Mouse (Mus musculus): ENCODE measurements around the gene Adamts14. TPM values are rescaled to one million over a fixed set of nuclear protein-coding genes. Genes with fewer than 3 reads are reported as not detected.

The Adamts14 gene
- polyA plus RNA-seq, 1 experiment from 2014 or later, result 1.3 TPM

GRCm38 (mm10) chr10:61249951-61250350 is 23.3 kb downstream of the Adamts14 start:
- ATAC-seq (ENCODE audit: extremely low read depth, insufficient number of reproducible peaks, low FRiP score, low TSS enrichment), result no peak
- WGBS, result 59% methylated on average over 2 of the region's 2 CpGs

GRCm38 (mm10) chr10:61248596-61249114 is 24.6 kb downstream of the Adamts14 start:
- Histone ChIP-seq H3K9me3 (peaks cover 3% of the 10 kb centered on the region; the same call in 1 of the 2 replicates), H3K4me2 (no peak overlapping the region), H3K27ac (replicated peaks) (no peak overlapping the region), H3K4me1 (no peaks in the 10 kb centered on the region), H3K27me3 (replicated peaks) (no peaks in the 10 kb centered on the region), H3K9ac (no peak overlapping the region), H3K4me3 (no peak overlapping the region), H3K36me3 (no peaks in the 10 kb centered on the region)
- no peak for ATAC-seq (ENCODE audit: extremely low read depth, insufficient number of reproducible peaks, low FRiP score, low TSS enrichment)
- WGBS, result 57% methylated on average over 13 of the region's 13 CpGs

More at GRCm38 (mm10) chr10:61249951-61250350, 23.3 kb downstream of the Adamts14 start:
- Histone ChIP-seq H3K36me3 (no peaks in the 10 kb centered on the region), H3K4me1 (no peaks in the 10 kb centered on the region), H3K4me2 (no peak overlapping the region), H3K27me3 (replicated peaks) (no peaks in the 10 kb centered on the region), H3K9me3 (peaks cover 4% of the 10 kb centered on the region; the same call in 1 of the 2 replicates), H3K9ac (no peak overlapping the region), H3K4me3 (no peak overlapping the region), H3K27ac (replicated peaks) (no peak overlapping the region)

DNA sequence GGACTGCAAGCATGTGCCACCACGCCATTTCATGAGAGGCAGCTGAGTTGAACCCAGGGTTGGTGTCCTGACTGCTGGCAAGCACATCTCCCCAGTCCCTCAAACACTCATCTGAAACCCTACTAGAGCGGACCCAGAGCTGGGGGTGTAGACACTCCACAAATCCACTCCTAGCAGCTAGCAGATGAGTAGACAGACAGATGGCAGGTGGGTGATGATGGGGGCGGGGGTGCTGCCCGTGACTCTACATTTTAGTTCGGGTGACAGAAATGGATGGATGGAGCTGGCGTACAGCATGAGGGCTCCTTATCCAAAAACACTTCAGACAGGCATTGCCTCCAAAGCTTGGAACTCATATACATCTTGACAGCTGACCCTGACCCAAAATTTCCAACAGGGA is 26.9 kb downstream of the Adamts14 start:
- Histone ChIP-seq H3K9me3 (no peaks in the 10 kb centered on the region), H3K36me3 (no peaks in the 10 kb centered on the region), H3K27me3 (replicated peaks) (no peaks in the 10 kb centered on the region), H3K4me2 (no peak overlapping the region), H3K9ac (no peak overlapping the region), H3K4me1 (peaks cover 8% of the 10 kb centered on the region), H3K27ac (replicated peaks) (no peak overlapping the region), H3K4me3 (no peak overlapping the region)
- no peak for ATAC-seq (ENCODE audit: extremely low read depth, insufficient number of reproducible peaks, low FRiP score, low TSS enrichment)
- 68% methylated on average over 6 of the region's 6 CpGs for WGBS

DNA sequence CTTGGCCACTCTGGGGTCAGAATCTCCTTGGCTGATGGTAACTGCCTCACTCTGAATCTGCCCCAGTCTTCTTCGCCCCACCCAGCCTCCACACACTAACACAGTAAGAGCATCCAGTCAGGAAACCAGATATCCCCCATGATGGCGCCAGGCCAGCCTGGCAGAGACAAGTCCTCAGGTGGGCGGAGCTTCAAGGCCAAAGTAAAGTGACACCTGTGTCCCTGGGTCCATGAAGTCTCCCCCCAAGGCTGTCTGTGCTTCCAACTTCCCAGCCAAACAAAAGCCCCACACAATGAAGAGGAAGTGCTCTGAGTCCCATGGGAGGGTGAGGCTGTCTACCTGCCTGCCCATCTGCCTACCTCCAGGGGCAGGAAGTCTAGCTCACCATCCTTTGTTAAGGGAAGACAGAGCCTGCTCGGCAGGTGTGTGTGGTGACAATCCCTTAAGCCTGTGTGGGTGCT is 31.2 kb downstream of the Adamts14 start:
- H3K9ac ChIP-seq, result no peak overlapping the region
- H3K27ac ChIP-seq (replicated peaks), result no peak overlapping the region
- H3K36me3 ChIP-seq, result no peaks in the 10 kb centered on the region
- no peak for ATAC-seq (ENCODE audit: extremely low read depth, insufficient number of reproducible peaks, low FRiP score, low TSS enrichment)
- no peaks in the 10 kb centered on the region for H3K27me3 ChIP-seq (replicated peaks)
- 58% methylated on average over 4 of the region's 4 CpGs for WGBS
- H3K4me3 ChIP-seq, result no peak overlapping the region
- H3K4me2 ChIP-seq, result no peak overlapping the region
- peaks cover 22% of the 10 kb centered on the region for H3K4me1 ChIP-seq
- 0 out of 2 replicates have a peak, but pooled peaks cover 3% of the 10 kb centered on the region for H3K9me3 ChIP-seq

GRCm38 (mm10) chr10:61240108-61240920 is 32.9 kb downstream of the Adamts14 start:
- Histone ChIP-seq H3K4me2 (no peak overlapping the region), H3K9ac (0 out of 2 replicates have a peak overlapping the region, but pooled peaks have one; percentile 28), H3K4me1 (peaks cover 22% of the 10 kb centered on the region), H3K27ac (replicated peaks) (no peak overlapping the region), H3K36me3 (no peaks in the 10 kb centered on the region), H3K4me3 (no peak overlapping the region), H3K9me3 (0 out of 2 replicates have a peak, but pooled peaks cover 3% of the 10 kb centered on the region), H3K27me3 (replicated peaks) (no peaks in the 10 kb centered on the region)
- 53% methylated on average over 14 of the region's 14 CpGs for WGBS
- ATAC-seq (ENCODE audit: extremely low read depth, insufficient number of reproducible peaks, low FRiP score, low TSS enrichment), result no peak

GRCm38 (mm10) chr10:61237391-61237785 is 35.9 kb downstream of the Adamts14 start:
- Histone ChIP-seq H3K27ac (replicated peaks) (no peak overlapping the region), H3K4me3 (no peak overlapping the region), H3K27me3 (replicated peaks) (no peaks in the 10 kb centered on the region), H3K36me3 (no peaks in the 10 kb centered on the region), H3K4me2 (no peak overlapping the region), H3K9ac (no peak overlapping the region), H3K9me3 (0 out of 2 replicates have a peak, but pooled peaks cover 3% of the 10 kb centered on the region), H3K4me1 (peaks cover 22% of the 10 kb centered on the region)
- no peak for ATAC-seq (ENCODE audit: extremely low read depth, insufficient number of reproducible peaks, low FRiP score, low TSS enrichment)
- WGBS, result 72% methylated on average over 6 of the region's 6 CpGs

GRCm38 (mm10) chr10:61236683-61237390 is 36.4 kb downstream of the Adamts14 start:
- WGBS, result 59% methylated on average over 4 of the region's 4 CpGs
- Histone ChIP-seq H3K4me2 (no peak overlapping the region), H3K9me3 (0 out of 2 replicates have a peak, but pooled peaks cover 3% of the 10 kb centered on the region), H3K27ac (replicated peaks) (no peak overlapping the region), H3K9ac (no peak overlapping the region), H3K27me3 (replicated peaks) (no peaks in the 10 kb centered on the region), H3K36me3 (no peaks in the 10 kb centered on the region), H3K4me3 (no peak overlapping the region), H3K4me1 (peaks cover 19% of the 10 kb centered on the region)
- no peak for ATAC-seq (ENCODE audit: extremely low read depth, insufficient number of reproducible peaks, low FRiP score, low TSS enrichment)

- Histone ChIP-seq H3K36me3 (no peaks in the 10 kb centered on the region), H3K27me3 (replicated peaks) (no peaks in the 10 kb centered on the region), H3K4me1 (peaks cover 9% of the 10 kb centered on the region), H3K4me3 (no peak overlapping the region), H3K4me2 (no peak overlapping the region), H3K9me3 (0 out of 2 replicates have a peak, but pooled peaks cover 3% of the 10 kb centered on the region), H3K9ac (no peak overlapping the region), H3K27ac (replicated peaks) (no peak overlapping the region)
- no peak for ATAC-seq (ENCODE audit: extremely low read depth, insufficient number of reproducible peaks, low FRiP score, low TSS enrichment)
- WGBS, result 86% methylated on average over 6 of the region's 6 CpGs
Measured at GRCm38 (mm10) chr10:61235677-61236267, 37.5 kb downstream of the Adamts14 start.

GRCm38 (mm10) chr10:61234319-61234718 is 38.9 kb downstream of the Adamts14 start:
- 0 out of 2 replicates have a peak, but pooled peaks cover 7% of the 10 kb centered on the region for H3K27me3 ChIP-seq (replicated peaks)
- no peaks in the 10 kb centered on the region for H3K4me1 ChIP-seq
- H3K4me3 ChIP-seq, result no peak overlapping the region
- H3K36me3 ChIP-seq, result no peaks in the 10 kb centered on the region
- no peak for ATAC-seq (ENCODE audit: extremely low read depth, insufficient number of reproducible peaks, low FRiP score, low TSS enrichment)
- no peak overlapping the region for H3K4me2 ChIP-seq
- WGBS, result 74% methylated on average over 4 of the region's 4 CpGs
- 0 out of 2 replicates have a peak, but pooled peaks cover 3% of the 10 kb centered on the region for H3K9me3 ChIP-seq
- no peak overlapping the region for H3K27ac ChIP-seq (replicated peaks)
- H3K9ac ChIP-seq, result no peak overlapping the region

- Histone ChIP-seq H3K4me1 (no peaks in the 10 kb centered on the region), H3K9me3 (no peaks in the 10 kb centered on the region), H3K4me3 (no peak overlapping the region), H3K27me3 (replicated peaks) (peaks cover 12% of the 10 kb centered on the region; the same call in 1 of the 2 replicates), H3K9ac (no peak overlapping the region), H3K27ac (replicated peaks) (no peak overlapping the region), H3K36me3 (no peaks in the 10 kb centered on the region), H3K4me2 (no peak overlapping the region)
- ATAC-seq (ENCODE audit: extremely low read depth, insufficient number of reproducible peaks, low FRiP score, low TSS enrichment), result no peak
- WGBS, result 48% methylated on average over 7 of the region's 7 CpGs
Measured at GRCm38 (mm10) chr10:61232858-61233567, 40.2 kb downstream of the Adamts14 start.

Data from heart, embryonic 13.5 days (tissue).